Mouse (Mus musculus): ENCODE measurements around the gene Rnf114. TPM values are rescaled to one million over a fixed set of nuclear protein-coding genes. Genes with fewer than 3 reads are reported as not detected.

Rnf114 gene
- total and polyA plus RNA-seq, 2 experiments from 2014 or later, result 79.5 to 84.5 TPM

- Histone ChIP-seq H3K36me3 (ENCODE audit: insufficient read depth) (no peaks in the 10 kb centered on the region), H3K27me3 (ENCODE audit: insufficient read depth, low read length) (no peaks in the 10 kb centered on the region), H3K9me3 (ENCODE audit: low read length) (no peaks in the 10 kb centered on the region), H3K4me3 (ENCODE audit: low read depth, low read length) (no peak overlapping the region), H3K4me2 (ENCODE audit: low read depth) (no peak overlapping the region), H3K4me1 (ENCODE audit: insufficient read depth) (no peaks in the 10 kb centered on the region), H3K9ac (no peak overlapping the region), H3K27ac (ENCODE audit: low read depth, low read length) (no peak overlapping the region)
- WGBS, result 87% methylated on average over 8 of the region's 8 CpGs
- no peak for DNase-seq
- no peak for TF ChIP-seq CTCF (IDR thresholded peaks at IDR 0.05; ENCODE audit: low read depth)
- ATAC-seq, result no peak
Observed at GRCm38 (mm10) chr2:167550341-167550854, 58.0 kb downstream of the Rnf114 start.

GRCm38 (mm10) chr2:167551342-167551920 is 59.0 kb downstream of the Rnf114 start:
- Histone ChIP-seq H3K4me3 (ENCODE audit: low read depth, low read length) (no peak overlapping the region), H3K27ac (ENCODE audit: low read depth, low read length) (no peak overlapping the region), H3K9me3 (ENCODE audit: low read length) (no peaks in the 10 kb centered on the region), H3K9ac (no peak overlapping the region), H3K4me1 (ENCODE audit: insufficient read depth) (no peaks in the 10 kb centered on the region), H3K4me2 (ENCODE audit: low read depth) (no peak overlapping the region), H3K36me3 (ENCODE audit: insufficient read depth) (no peaks in the 10 kb centered on the region), H3K27me3 (ENCODE audit: insufficient read depth, low read length) (no peaks in the 10 kb centered on the region)
- no peak for ATAC-seq
- DNase-seq, result no peak
- TF ChIP-seq CTCF (IDR thresholded peaks at IDR 0.05; ENCODE audit: low read depth), result no peak
- 74% methylated on average over 8 of the region's 8 CpGs for WGBS

- H3K36me3 ChIP-seq (ENCODE audit: insufficient read depth), result no peaks in the 10 kb centered on the region
- TF ChIP-seq CTCF (IDR thresholded peaks at IDR 0.05; ENCODE audit: low read depth), result no peak
- no peak; the same call in 1 of the 2 replicates for ATAC-seq
- no peak overlapping the region for H3K4me3 ChIP-seq (ENCODE audit: low read depth, low read length)
- no peaks in the 10 kb centered on the region for H3K27me3 ChIP-seq (ENCODE audit: insufficient read depth, low read length)
- 74% methylated on average over 4 of the region's 4 CpGs for WGBS
- no peaks in the 10 kb centered on the region for H3K9me3 ChIP-seq (ENCODE audit: low read length)
- no peaks in the 10 kb centered on the region for H3K4me1 ChIP-seq (ENCODE audit: insufficient read depth)
- DNase-seq, result no peak
- no peak overlapping the region for H3K9ac ChIP-seq
- H3K4me2 ChIP-seq (ENCODE audit: low read depth), result no peak overlapping the region
- H3K27ac ChIP-seq (ENCODE audit: low read depth, low read length), result no peak overlapping the region
Observed at GRCm38 (mm10) chr2:167552292-167552691, 59.8 kb downstream of the Rnf114 start.

- DNase-seq (no peak), ATAC-seq (no peak)
- Histone ChIP-seq H3K36me3 (ENCODE audit: insufficient read depth) (no peaks in the 10 kb centered on the region), H3K9ac (no peak overlapping the region), H3K9me3 (ENCODE audit: low read length) (no peaks in the 10 kb centered on the region), H3K4me1 (ENCODE audit: insufficient read depth) (no peaks in the 10 kb centered on the region), H3K4me3 (ENCODE audit: low read depth, low read length) (no peak overlapping the region), H3K27ac (ENCODE audit: low read depth, low read length) (no peak overlapping the region), H3K4me2 (ENCODE audit: low read depth) (no peak overlapping the region), H3K27me3 (ENCODE audit: insufficient read depth, low read length) (no peaks in the 10 kb centered on the region)
- WGBS, result 24% methylated on average over 11 of the region's 11 CpGs
- TF ChIP-seq CTCF (IDR thresholded peaks at IDR 0.05; ENCODE audit: low read depth), result no peak
Observed at GRCm38 (mm10) chr2:167552927-167553402, 60.5 kb downstream of the Rnf114 start.

- H3K9ac ChIP-seq, result no peak overlapping the region
- DNase-seq (no peak), ATAC-seq (no peak)
- no peak overlapping the region for H3K27ac ChIP-seq (ENCODE audit: low read depth, low read length)
- H3K4me1 ChIP-seq (ENCODE audit: insufficient read depth), result no peaks in the 10 kb centered on the region
- 87% methylated on average over 5 of the region's 5 CpGs for WGBS
- H3K27me3 ChIP-seq (ENCODE audit: insufficient read depth, low read length), result no peaks in the 10 kb centered on the region; the same call in 1 of the 2 replicates
- TF ChIP-seq CTCF (IDR thresholded peaks at IDR 0.05; ENCODE audit: low read depth), result no peak
- no peak overlapping the region for H3K4me2 ChIP-seq (ENCODE audit: low read depth)
- no peaks in the 10 kb centered on the region for H3K9me3 ChIP-seq (ENCODE audit: low read length)
- H3K4me3 ChIP-seq (ENCODE audit: low read depth, low read length), result no peak overlapping the region
- no peaks in the 10 kb centered on the region for H3K36me3 ChIP-seq (ENCODE audit: insufficient read depth)
Observed at GRCm38 (mm10) chr2:167555766-167556165, 63.3 kb downstream of the Rnf114 start.

GRCm38 (mm10) chr2:167559413-167559812 is 67.0 kb downstream of the Rnf114 start:
- 12% methylated on average over 27 of the region's 27 CpGs for WGBS
- H3K4me3 ChIP-seq (ENCODE audit: low read depth, low read length), result no peak overlapping the region
- H3K4me1 ChIP-seq (ENCODE audit: insufficient read depth), result no peaks in the 10 kb centered on the region
- H3K27ac ChIP-seq (ENCODE audit: low read depth, low read length), result no peak overlapping the region
- DNase-seq (no peak), ATAC-seq (no peak)
- H3K27me3 ChIP-seq (ENCODE audit: insufficient read depth, low read length), result no peaks in the 10 kb centered on the region; the same call in 1 of the 2 replicates
- H3K4me2 ChIP-seq (ENCODE audit: low read depth), result peak overlapping the region; percentile 39
- H3K9me3 ChIP-seq (ENCODE audit: low read length), result no peaks in the 10 kb centered on the region
- peak overlapping the region; percentile 37; the same call in 1 of the 2 replicates for H3K9ac ChIP-seq
- TF ChIP-seq CTCF (IDR thresholded peaks at IDR 0.05; ENCODE audit: low read depth), result no peak
- no peaks in the 10 kb centered on the region for H3K36me3 ChIP-seq (ENCODE audit: insufficient read depth)

GRCm38 (mm10) chr2:167562101-167562500 is 69.7 kb downstream of the Rnf114 start:
- no peaks in the 10 kb centered on the region for H3K9me3 ChIP-seq (ENCODE audit: low read length)
- 24% methylated on average over 8 of the region's 8 CpGs for WGBS
- H3K9ac ChIP-seq, result no peak overlapping the region
- no peaks in the 10 kb centered on the region for H3K36me3 ChIP-seq (ENCODE audit: insufficient read depth)
- no peak for TF ChIP-seq CTCF (IDR thresholded peaks at IDR 0.05; ENCODE audit: low read depth)
- no peak overlapping the region for H3K27ac ChIP-seq (ENCODE audit: low read depth, low read length)
- no peaks in the 10 kb centered on the region; the same call in 1 of the 2 replicates for H3K27me3 ChIP-seq (ENCODE audit: insufficient read depth, low read length)
- no peaks in the 10 kb centered on the region for H3K4me1 ChIP-seq (ENCODE audit: insufficient read depth)
- no peak for ATAC-seq
- H3K4me3 ChIP-seq (ENCODE audit: low read depth, low read length), result no peak overlapping the region
- peak; percentile 31 for DNase-seq
- no peak overlapping the region for H3K4me2 ChIP-seq (ENCODE audit: low read depth)
